Mouse (Mus musculus): ENCODE measurements around the gene Ildr1.

GRCm38 (mm10) chr16:36739404-36739930 lies 45.7 kb downstream of the Ildr1 start:
- no peak for TF ChIP-seq CTCF (IDR thresholded peaks at IDR 0.05; ENCODE audit: borderline replicate concordance, insufficient read depth, low read depth, low read length)
- no peak for TF ChIP-seq POLR2A (IDR thresholded peaks at IDR 0.05; ENCODE audit: borderline replicate concordance, insufficient read depth, low read length)
